Mouse (Mus musculus): ENCODE measurements around the gene Slc5a10.

The Slc5a10 gene

GRCm38 (mm10) chr11:61669492-61670490 lies 50.8 kb downstream of the Slc5a10 start:
- no peak for DNase-seq (ENCODE audit: low spot score in 2 of 2)

GRCm38 (mm10) chr11:61667782-61668181 lies 52.8 kb downstream of the Slc5a10 start:
- DNase-seq (ENCODE audit: low spot score in 2 of 2), result no peak

DNA sequence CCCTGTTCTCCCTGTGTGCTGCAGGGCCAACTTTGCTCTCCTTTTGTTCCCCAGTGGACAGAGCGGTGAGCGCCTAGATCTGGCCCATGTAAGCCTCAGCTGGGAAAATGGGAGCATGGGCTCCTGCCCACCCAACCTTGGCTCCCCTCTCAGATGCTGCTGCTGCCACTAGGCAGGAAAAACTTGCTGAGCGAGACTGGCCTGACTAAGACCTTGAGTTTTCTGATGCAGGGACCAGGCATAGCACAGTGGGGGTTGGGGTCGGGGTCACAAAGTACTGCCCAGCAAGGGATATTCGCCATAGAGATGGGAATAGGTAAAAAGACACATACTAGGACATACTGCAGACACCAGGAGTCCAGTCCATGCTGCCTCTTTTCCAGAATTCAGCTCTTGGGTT lies 53.4 kb downstream of the Slc5a10 start:
- DNase-seq (ENCODE audit: low spot score in 2 of 2), result no peak

GRCm38 (mm10) chr11:61665991-61666799 lies 54.4 kb downstream of the Slc5a10 start:
- DNase-seq (ENCODE audit: low spot score in 2 of 2), result peak in 1 of 2 experiments; percentile 57

GRCm38 (mm10) chr11:61665401-61665800 lies 55.2 kb downstream of the Slc5a10 start:
- DNase-seq (ENCODE audit: low spot score in 2 of 2), result no peak

DNA sequence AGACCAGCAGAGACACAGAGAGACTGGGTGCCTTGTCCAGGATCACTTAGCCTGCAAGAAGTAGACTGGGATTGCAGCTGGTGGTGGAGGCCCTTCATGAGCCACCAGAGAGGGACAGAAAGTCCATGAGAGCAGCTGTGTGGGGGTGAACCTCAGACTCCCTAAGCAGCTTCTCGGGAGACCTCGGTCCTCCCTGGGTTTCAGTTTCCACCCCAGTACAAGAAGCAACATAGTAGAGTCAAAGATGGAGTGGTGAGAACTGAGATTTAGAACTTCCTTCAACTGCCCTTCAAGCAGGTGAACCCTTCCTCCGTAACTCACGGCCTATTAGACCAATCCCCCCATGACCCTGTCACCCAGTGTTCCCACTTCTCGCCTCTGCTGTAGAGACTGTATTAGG lies 58.4 kb downstream of the Slc5a10 start:
- DNase-seq (ENCODE audit: low spot score in 2 of 2), result no peak

GRCm38 (mm10) chr11:61660806-61661392 lies 59.7 kb downstream of the Slc5a10 start:
- peak in 1 of 2 experiments; percentile 41 for DNase-seq (ENCODE audit: low spot score in 2 of 2)

- no peak for DNase-seq (ENCODE audit: low spot score in 2 of 2)
Measured at GRCm38 (mm10) chr11:61660001-61660400, 60.6 kb downstream of the Slc5a10 start.

DNA sequence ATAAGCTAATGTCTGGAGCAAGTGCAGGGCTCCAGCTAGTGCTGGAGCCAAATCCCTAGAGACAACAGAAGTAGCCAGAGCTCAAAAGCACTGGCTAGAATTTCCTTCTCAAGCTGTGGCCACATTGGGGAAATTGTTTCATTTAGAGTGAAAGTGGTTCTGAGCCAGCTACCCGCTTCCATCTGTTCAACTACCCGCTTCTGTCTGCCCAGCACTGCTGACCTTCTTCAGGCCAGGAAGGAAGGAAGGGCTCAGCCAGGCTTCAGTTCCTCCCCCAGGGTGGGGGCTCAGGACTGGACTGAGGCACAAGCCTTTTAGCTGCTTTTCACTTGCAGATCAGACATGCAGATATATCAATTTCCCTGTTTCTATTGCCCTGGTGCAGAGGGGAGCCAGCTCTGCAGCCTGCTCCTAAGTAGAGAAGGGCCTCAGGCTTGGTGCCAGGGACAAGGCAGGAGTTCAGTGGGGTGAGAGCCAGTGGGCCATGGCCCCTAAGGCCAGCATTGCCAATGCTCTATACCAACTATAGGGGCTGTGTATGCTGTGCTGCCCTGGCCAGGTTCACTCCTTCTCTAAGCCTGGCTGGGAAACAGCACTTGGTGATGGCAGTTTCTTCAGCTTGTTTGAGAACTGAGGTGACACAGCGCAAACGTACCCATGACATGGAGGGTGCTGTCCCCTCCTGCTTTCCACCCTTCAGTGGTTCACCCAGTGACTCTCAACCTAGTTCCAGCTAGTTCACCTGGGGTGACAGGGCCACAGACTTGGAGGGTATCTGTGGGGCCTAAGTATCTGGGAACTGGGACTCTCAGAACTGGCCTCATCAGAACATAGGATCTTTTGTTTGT lies 61.4 kb downstream of the Slc5a10 start:
- no peak for DNase-seq (ENCODE audit: low spot score in 2 of 2)

- no peak for DNase-seq (ENCODE audit: low spot score in 2 of 2)
Measured at GRCm38 (mm10) chr11:61658360-61658922, 62.2 kb downstream of the Slc5a10 start.

GRCm38 (mm10) chr11:61657432-61657831 lies 63.2 kb downstream of the Slc5a10 start:
- no peak for DNase-seq (ENCODE audit: low spot score in 2 of 2)

GRCm38 (mm10) chr11:61656148-61656850 lies 64.3 kb downstream of the Slc5a10 start:
- DNase-seq (ENCODE audit: low spot score in 2 of 2), result peak in 1 of 2 experiments; percentile 49

- peak in 1 of 2 experiments; percentile 10 for DNase-seq (ENCODE audit: low spot score in 2 of 2)
Measured at GRCm38 (mm10) chr11:61655649-61656048, 65.0 kb downstream of the Slc5a10 start.

DNA sequence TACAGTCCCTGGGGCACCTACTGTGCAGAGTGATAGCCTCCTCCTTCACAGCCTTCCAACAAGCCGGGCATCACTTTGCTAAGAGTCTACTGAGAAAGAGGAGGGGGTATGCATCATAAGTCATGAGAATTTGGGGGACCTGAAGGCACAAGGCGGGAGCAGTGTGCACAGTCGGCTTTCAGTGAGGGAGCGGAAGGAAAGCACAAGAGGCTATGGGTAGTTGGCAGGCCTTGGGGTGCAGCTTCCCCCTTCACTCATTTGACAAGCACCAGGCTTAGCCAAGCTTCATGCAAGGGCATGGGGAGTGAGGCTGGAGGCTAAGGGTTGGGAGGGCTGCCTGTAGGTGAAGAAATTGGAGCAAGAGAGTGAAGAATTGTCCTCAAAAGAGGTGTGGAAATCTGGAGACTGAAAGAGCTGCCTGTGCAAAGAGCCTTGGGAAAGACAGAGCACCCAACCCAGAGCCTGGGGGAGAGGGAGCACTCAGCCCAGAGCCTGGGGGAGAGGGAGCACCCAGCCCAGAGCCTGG lies 65.8 kb downstream of the Slc5a10 start:
- peak in 1 of 2 experiments; percentile 17 for DNase-seq (ENCODE audit: low spot score in 2 of 2)

GRCm38 (mm10) chr11:61653568-61653967 lies 67.1 kb downstream of the Slc5a10 start:
- no peak for DNase-seq (ENCODE audit: low spot score in 2 of 2)

DNA sequence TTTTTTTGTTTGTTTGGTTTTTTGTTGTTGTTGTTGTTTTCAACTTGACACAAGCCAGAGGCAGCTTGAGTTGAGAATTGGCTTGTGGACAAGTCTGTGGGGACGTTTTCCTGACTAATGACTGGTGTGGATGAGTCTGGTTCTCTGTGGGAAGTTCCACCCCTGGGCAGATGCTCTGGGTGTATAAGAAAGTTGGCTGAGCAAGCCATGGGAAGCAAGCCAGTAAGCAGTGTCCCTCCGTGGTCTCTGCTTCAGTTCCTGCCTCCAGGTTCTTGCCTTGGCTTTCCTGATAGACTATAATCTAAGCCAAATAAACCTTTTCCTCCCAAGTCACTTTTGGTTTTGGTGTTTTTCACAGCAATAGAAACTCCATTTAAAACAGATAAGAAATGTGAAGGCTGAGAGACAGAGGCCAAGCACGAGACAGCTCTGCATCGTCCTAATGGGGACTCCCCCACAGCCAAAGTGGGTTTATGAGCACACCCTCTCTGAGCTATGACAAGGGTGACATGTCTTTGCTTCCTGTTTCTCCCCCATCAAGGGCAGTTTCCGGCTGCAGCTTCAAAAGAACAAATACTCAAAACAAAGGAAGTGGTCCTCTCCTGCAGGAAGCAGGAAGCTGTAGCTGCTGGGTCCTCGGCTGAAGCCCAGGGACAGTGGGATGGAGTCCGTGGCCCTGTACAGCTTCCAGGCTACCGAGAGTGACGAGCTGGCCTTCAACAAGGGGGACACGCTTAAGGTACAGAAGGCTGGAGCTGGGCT lies 67.8 kb downstream of the Slc5a10 start, which contains the start of gene Grap:
Gene Grap (plus strand): TSS at position 580 of the 762 bp plus-strand sequence.
- peak in 1 of 2 experiments; percentile 61 for DNase-seq (ENCODE audit: low spot score in 2 of 2)

DNA sequence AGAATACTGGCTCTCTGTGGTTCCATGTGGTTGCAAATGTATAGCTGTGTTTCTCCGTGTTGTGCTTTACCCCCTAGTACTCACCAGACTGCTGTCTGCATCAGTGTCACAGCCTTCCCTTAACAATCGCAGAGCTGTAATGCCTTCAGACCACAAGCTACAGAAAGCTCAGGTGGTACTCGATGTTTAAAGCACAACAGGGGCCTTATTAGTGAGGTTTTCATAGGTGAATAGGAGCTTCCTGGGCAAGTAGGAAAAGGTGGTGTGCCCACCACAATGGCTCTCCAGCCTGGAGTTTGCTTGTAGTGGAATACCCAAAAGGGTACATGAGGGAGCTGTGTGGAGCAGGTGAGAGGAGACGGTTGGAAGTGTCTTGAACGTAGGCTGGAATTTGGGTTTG lies 68.4 kb downstream of the Slc5a10 start:
- no peak for DNase-seq (ENCODE audit: low spot score in 2 of 2)

- no peak for DNase-seq (ENCODE audit: low spot score in 2 of 2)
Measured at GRCm38 (mm10) chr11:61650470-61651265, 70.0 kb downstream of the Slc5a10 start.

All from spleen, postnatal 10 days (tissue).